Mouse (Mus musculus): Measurements from ENCODE around the gene Opa1.

The Opa1 gene

DNA sequence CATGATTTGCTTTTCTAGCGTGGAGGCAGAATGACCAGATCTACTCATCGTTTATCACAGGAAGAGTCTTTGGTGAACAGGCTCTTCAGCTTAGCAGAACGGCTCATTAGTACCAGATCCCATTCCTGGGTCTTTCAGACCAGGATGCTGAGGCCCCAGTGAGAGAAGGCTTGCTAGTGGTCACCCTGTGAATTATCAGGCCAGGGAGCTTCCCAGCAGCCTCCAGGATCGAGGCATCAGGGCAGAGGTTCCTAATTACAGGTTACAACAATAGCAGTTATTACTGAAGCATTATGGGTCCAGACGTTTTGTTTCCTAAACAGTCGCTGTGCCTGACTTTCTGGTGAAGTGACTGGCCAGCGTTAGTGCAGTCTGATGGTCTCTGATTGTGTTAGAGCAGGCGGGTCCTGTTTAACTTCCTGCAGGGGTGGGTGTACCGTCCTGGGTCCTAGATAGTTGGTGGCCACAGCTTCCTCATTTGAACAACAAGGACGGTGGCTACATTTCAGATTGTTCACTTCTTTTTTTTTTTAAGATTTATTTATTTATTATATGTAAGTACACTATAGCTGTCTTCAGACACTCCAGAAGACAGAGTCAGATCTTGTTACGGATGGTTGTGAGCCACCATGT, 110.2 kb downstream of the Opa1 start:
- in situ Hi-C loops (cut with MseI, MboI) = no loop called here

DNA sequence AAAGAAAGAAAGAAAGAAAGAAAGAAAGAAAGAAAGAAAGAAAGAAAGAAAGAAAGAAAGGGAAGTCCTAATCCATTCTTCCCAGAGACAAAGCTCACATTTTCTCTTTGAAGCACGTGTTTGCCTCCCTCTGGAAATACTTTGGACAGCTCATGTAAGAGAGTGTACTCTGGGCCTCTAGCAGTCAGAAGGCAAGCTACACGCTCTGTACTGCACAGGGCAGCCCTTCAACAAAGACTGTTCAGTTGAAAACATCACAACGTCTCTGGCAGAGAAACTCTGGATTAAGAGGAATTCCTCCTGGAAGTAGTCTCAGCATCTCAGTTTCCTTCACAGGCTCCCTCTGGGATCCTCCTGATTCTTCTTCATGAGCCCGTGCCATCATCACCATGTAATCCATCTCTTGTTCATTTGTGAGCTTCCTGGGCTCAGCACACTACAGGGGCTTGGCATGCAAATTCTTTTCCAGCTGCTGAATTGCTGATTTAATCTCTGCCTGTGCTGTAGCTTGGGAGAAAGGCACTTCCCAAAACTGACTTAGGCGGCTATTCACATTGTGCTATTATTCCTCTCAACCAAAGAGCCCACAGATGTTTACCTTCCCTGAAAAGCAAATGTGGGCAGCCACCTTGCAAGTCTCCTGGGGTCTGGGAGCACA, 114.0 kb downstream of the Opa1 start:
- in situ Hi-C loops (cut with MseI, MboI) = no loop called here

DNA sequence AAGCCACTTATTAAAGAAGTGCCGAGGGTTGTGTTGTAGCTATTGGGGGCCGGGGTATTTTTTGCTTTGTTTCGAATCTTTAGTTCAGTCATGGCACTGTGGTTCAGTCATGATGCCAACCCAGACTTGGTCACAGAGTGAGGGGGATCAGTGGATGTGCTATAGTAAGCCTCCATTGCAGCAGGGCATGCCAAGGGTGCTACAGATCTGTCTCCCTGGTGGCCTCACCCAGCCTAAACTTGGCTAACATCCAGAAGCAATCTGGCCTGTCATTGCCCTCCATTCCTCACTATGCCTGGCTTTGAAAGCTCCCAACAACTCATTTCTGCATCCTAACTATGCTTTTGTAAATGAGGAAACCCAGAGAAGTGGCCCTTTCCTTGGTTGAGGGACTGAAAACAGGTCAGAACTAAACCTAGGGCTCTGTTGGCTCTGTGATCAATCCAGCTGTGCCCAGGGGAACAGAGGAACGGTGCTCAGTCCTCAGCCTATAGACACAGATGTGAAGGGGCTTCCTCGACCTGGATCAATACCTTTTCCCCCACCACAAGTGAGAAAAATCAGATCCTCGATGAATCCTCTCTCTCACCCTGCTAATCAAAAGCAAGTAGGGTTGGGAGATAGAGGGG, 114.8 kb downstream of the Opa1 start:
- in situ Hi-C loops (cut with MseI, MboI) = no loop called here

GRCm38 (mm10) chr16:29694420-29694959, 115.4 kb downstream of the Opa1 start:
- in situ Hi-C loops (cut with MseI, MboI) = no loop called here
